Mouse (Mus musculus) testis, postnatal 10 days (tissue): Measurements from ENCODE around the gene Trappc10.

Experiments used
- DNase-seq: peaks from one replicate; pipeline ENCODE4 v3.0.0; 2021; ENCODE audit warnings: low spot score

Trappc10 gene

GRCm38 (mm10) chr10:78258142-78258675 lies 13.8 kb upstream of the Trappc10 start:
- DNase-seq: no peak

GRCm38 (mm10) chr10:78255646-78256059 lies 11.2 kb upstream of the Trappc10 start:
- DNase-seq: no peak

- DNase-seq: no peak
Measured at GRCm38 (mm10) chr10:78247206-78247605, 2.8 kb upstream of the Trappc10 start.

GRCm38 (mm10) chr10:78246725-78247124 lies 2.3 kb upstream of the Trappc10 start:
- no peak for DNase-seq

GRCm38 (mm10) chr10:78245225-78245547 lies 745 bp upstream of the Trappc10 start:
- no peak for DNase-seq

- DNase-seq: peak; percentile 74
Measured at GRCm38 (mm10) chr10:78244058-78244437, 393 bp downstream of the Trappc10 start.

GRCm38 (mm10) chr10:78238926-78239325 lies 5.5 kb downstream of the Trappc10 start:
- no peak for DNase-seq

GRCm38 (mm10) chr10:78238297-78238696 lies 6.1 kb downstream of the Trappc10 start:
- DNase-seq: no peak

- DNase-seq: no peak
Measured at GRCm38 (mm10) chr10:78237809-78238208, 6.6 kb downstream of the Trappc10 start.

- DNase-seq: no peak
Measured at GRCm38 (mm10) chr10:78236885-78237629, 7.4 kb downstream of the Trappc10 start.

- DNase-seq: no peak
Measured at GRCm38 (mm10) chr10:78233756-78234155, 10.7 kb downstream of the Trappc10 start.

- no peak for DNase-seq
Measured at GRCm38 (mm10) chr10:78233161-78233560, 11.3 kb downstream of the Trappc10 start.

GRCm38 (mm10) chr10:78232301-78232980 lies 12.0 kb downstream of the Trappc10 start:
- DNase-seq: no peak

GRCm38 (mm10) chr10:78228560-78228928 lies 15.9 kb downstream of the Trappc10 start:
- DNase-seq: no peak

GRCm38 (mm10) chr10:78227875-78228559 lies 16.4 kb downstream of the Trappc10 start:
- no peak for DNase-seq

- DNase-seq: no peak
Measured at GRCm38 (mm10) chr10:78224136-78224535, 20.3 kb downstream of the Trappc10 start.

- DNase-seq: no peak
Measured at GRCm38 (mm10) chr10:78222908-78223307, 21.5 kb downstream of the Trappc10 start.

- no peak for DNase-seq
Measured at GRCm38 (mm10) chr10:78221315-78221714, 23.1 kb downstream of the Trappc10 start.

GRCm38 (mm10) chr10:78219528-78219927 lies 24.9 kb downstream of the Trappc10 start:
- no peak for DNase-seq

GRCm38 (mm10) chr10:78218576-78218975 lies 25.9 kb downstream of the Trappc10 start:
- DNase-seq: no peak

GRCm38 (mm10) chr10:78216376-78217083 lies 27.9 kb downstream of the Trappc10 start:
- DNase-seq: no peak

- DNase-seq: no peak
Measured at GRCm38 (mm10) chr10:78214371-78214770, 30.1 kb downstream of the Trappc10 start.
